Mouse (Mus musculus): ENCODE measurements at regions not wholly inside any gene's neighbourhood (a gene's known extent, or its start where the extent isn't known, plus 50 kb on each side); places are given as distances from the start of the nearest gene placed in this dataset.

DNA sequence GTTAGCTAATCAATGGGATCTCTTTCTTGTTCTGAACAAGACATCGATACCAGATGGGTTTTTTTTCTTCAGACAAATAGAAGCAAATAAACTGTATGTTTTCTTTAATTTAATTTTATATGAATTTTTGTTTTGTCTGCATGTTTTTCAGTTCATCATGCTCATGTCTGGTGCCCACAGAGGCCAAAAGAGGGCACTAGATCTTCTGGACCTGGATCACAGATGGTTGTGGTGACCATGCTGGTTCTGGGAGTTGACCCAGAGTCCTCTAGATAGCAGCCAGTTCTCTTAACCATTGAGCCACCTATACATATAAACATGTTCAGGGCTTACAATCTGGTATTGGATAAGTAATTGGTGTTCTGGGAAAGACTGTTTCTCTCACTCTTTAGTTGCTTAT lies 120.7 kb downstream of the Kctd12 start:
- Histone ChIP-seq H3K4me3 (replicated peaks; ENCODE audit: low read length) (no peak overlapping the region), H3K9me3 (ENCODE audit: control insufficient read depth, low read length) (no peaks in the 10 kb centered on the region), H3K4me1 (replicated peaks; ENCODE audit: control insufficient read depth, insufficient read depth, low read length) (no peaks in the 10 kb centered on the region), H3K9ac (no peak overlapping the region), H3K27ac (no peak overlapping the region), H3K4me2 (replicated peaks) (no peak overlapping the region), H3K36me3 (replicated peaks; ENCODE audit: control insufficient read depth, insufficient read depth) (no peaks in the 10 kb centered on the region), H3K27me3 (ENCODE audit: control insufficient read depth, insufficient read depth, low read length) (no peaks in the 10 kb centered on the region)
- WGBS, result 96% methylated on average over 1 of the region's 1 CpGs
- ATAC-seq (ENCODE audit: low FRiP score), result no peak
- no peak for DNase-seq (ENCODE audit: low spot score)

DNA sequence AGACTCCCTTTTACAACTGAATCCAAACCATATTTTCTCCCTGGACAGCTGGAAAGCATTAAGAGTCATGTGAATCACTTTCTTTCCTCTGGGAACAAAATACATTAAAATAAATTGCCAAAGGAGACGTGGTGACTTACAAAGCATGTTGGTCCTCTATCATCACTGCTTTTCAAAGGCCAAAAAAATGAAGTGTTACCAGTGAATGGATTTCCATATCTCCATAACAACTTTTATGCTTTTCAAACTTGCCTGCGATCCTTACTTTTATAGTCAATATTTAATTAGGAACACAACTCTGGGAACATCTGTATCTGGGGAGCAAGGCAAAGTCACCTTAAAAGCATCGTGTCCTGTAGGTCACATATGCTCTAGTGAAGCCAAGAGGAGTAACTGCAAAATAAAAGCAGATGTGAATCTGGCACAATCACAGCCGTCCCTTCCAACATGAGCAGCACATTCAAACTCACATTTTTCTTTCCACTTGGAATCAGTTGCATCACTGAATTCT lies 123.0 kb downstream of the Kctd12 start:
- no peak overlapping the region for H3K4me2 ChIP-seq (replicated peaks)
- no peak for DNase-seq (ENCODE audit: low spot score)
- WGBS, result 70% methylated on average over 4 of the region's 4 CpGs
- no peak for ATAC-seq (ENCODE audit: low FRiP score)
- no peak overlapping the region for H3K27ac ChIP-seq
- H3K27me3 ChIP-seq (ENCODE audit: control insufficient read depth, insufficient read depth, low read length), result no peaks in the 10 kb centered on the region
- H3K4me1 ChIP-seq (replicated peaks; ENCODE audit: control insufficient read depth, insufficient read depth, low read length), result no peaks in the 10 kb centered on the region
- no peak overlapping the region for H3K4me3 ChIP-seq (replicated peaks; ENCODE audit: low read length)
- no peaks in the 10 kb centered on the region for H3K36me3 ChIP-seq (replicated peaks; ENCODE audit: control insufficient read depth, insufficient read depth)
- H3K9ac ChIP-seq, result no peak overlapping the region
- no peaks in the 10 kb centered on the region for H3K9me3 ChIP-seq (ENCODE audit: control insufficient read depth, low read length)

DNA sequence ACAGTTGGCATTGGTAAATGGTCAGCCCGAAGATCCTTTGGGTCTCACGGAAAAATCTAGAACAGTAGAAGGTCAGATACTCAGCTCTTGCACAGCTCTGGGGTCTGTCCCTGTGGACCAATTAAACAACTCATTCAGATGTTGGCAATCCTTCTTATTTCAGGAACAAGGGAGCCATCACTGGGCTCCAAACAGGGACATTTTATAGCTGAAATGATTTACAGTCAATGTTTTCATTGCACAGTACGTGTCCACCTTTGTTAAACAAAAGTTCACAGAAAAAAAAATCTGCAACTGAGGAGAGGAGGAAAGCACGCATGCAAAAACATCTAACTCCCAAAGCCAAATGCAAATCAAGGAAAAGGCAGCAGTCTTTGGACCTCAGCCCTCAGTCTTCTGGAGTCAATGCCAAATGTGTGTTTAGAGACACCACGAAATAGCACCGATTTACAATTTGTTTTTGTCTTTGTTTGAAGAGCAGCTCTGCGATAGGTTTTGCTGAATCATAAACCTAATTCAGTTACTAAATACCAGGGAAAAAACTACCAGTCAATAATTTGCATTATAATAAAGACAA lies 127.1 kb downstream of the Kctd12 start:
- no peaks in the 10 kb centered on the region for H3K27me3 ChIP-seq (ENCODE audit: control insufficient read depth, insufficient read depth, low read length)
- no peaks in the 10 kb centered on the region for H3K9me3 ChIP-seq (ENCODE audit: control insufficient read depth, low read length)
- no peak overlapping the region for H3K4me2 ChIP-seq (replicated peaks)
- DNase-seq (ENCODE audit: low spot score) (no peak), ATAC-seq (ENCODE audit: low FRiP score) (peak; percentile 57; the same call in 1 of the 2 replicates)
- H3K4me1 ChIP-seq (replicated peaks; ENCODE audit: control insufficient read depth, insufficient read depth, low read length), result no peaks in the 10 kb centered on the region
- no peak overlapping the region for H3K27ac ChIP-seq
- no peaks in the 10 kb centered on the region for H3K36me3 ChIP-seq (replicated peaks; ENCODE audit: control insufficient read depth, insufficient read depth)
- H3K9ac ChIP-seq, result no peak overlapping the region
- 65% methylated on average over 7 of the region's 7 CpGs for WGBS
- H3K4me3 ChIP-seq (replicated peaks; ENCODE audit: low read length), result no peak overlapping the region

DNA sequence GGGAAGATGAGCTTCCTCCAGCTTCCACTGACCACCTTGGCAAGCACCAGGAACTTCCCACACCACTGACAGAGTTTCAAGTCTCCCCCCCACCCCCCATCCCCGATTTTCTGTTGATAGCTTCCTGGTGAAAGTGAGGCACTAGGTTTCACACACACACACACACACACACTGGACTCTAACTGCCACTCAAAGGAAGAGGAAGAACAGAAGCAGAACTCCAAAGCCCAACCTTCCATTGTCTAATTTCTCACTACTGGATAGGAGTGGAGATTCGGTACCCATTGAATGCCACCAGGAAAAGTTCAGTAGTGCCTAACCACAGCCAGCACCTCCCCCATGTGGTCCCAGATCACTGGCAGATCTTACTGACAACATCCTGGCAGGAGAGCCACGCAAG lies 138.7 kb downstream of the Kctd12 start:
- Histone ChIP-seq H3K9me3 (ENCODE audit: control insufficient read depth, low read length) (no peaks in the 10 kb centered on the region), H3K36me3 (replicated peaks; ENCODE audit: control insufficient read depth, insufficient read depth) (no peaks in the 10 kb centered on the region), H3K4me2 (replicated peaks) (no peak overlapping the region), H3K4me1 (replicated peaks; ENCODE audit: control insufficient read depth, insufficient read depth, low read length) (no peaks in the 10 kb centered on the region), H3K9ac (no peak overlapping the region), H3K27ac (no peak overlapping the region), H3K4me3 (replicated peaks; ENCODE audit: low read length) (no peak overlapping the region), H3K27me3 (ENCODE audit: control insufficient read depth, insufficient read depth, low read length) (no peaks in the 10 kb centered on the region)
- DNase-seq (ENCODE audit: low spot score) (no peak), ATAC-seq (ENCODE audit: low FRiP score) (no peak)
- 69% methylated on average over 3 of the region's 3 CpGs for WGBS

DNA sequence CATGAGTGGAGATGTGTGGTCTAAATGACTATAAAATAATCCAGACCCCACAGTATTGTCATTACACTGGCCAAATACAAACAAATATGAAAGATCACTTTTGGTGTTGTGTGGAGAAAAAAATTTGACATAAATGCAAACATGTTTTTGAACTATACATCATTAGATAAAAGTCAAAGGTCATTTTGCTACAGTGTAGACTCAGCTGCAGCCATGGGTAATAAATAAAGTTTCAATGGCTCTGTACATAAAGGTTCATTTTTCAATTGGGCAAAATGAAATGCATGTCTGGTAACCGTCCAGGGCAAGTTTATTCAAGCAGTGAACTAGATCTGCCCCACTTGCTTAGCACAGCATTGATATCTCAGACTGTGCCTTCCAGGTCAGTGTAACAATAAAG lies 144.8 kb downstream of the Kctd12 start:
- ATAC-seq (ENCODE audit: low FRiP score) (no peak), DNase-seq (ENCODE audit: low spot score) (no peak)
- H3K4me1 ChIP-seq (replicated peaks; ENCODE audit: control insufficient read depth, insufficient read depth, low read length), result no peaks in the 10 kb centered on the region
- WGBS, result 60% methylated on average over 1 of the region's 1 CpGs
- H3K36me3 ChIP-seq (replicated peaks; ENCODE audit: control insufficient read depth, insufficient read depth), result no peaks in the 10 kb centered on the region
- H3K4me2 ChIP-seq (replicated peaks), result no peak overlapping the region
- H3K9me3 ChIP-seq (ENCODE audit: control insufficient read depth, low read length), result no peaks in the 10 kb centered on the region
- no peak overlapping the region for H3K9ac ChIP-seq
- H3K27me3 ChIP-seq (ENCODE audit: control insufficient read depth, insufficient read depth, low read length), result no peaks in the 10 kb centered on the region
- H3K4me3 ChIP-seq (replicated peaks; ENCODE audit: low read length), result no peak overlapping the region
- H3K27ac ChIP-seq, result no peak overlapping the region

DNA sequence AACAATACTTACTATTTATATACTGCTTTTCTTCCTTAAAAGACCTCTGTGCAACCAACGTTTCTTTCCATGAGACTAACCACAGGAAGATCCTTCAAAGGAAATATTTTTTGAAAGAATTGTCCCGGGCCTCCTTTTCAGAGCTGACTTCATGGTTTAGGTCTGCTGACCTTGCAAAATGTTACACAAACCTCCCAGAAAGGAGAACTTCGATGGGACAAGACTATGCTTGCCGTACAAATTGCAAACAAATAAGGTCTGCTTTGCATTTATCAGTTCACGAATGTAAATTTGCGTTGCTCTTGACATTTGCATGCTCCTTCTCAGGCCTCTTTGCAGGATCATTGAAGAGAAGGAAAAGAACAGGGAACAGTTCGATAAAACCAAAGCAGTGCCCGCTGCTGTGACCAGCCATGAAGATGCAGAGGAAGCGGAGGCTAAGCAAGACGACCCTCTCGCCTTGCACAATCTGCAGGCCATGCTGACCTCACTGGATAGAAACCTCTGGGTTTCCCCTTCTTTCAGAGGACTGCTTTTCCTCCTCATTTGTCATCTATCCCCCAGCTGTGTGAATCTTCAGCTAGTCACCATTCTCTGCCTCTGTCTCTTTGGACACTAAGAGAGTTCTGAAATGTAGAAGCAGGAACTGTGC lies 147.2 kb downstream of the Kctd12 start:
- no peak overlapping the region for H3K4me3 ChIP-seq (replicated peaks; ENCODE audit: low read length)
- H3K9ac ChIP-seq, result no peak overlapping the region
- H3K27ac ChIP-seq, result no peak overlapping the region
- no peaks in the 10 kb centered on the region for H3K4me1 ChIP-seq (replicated peaks; ENCODE audit: control insufficient read depth, insufficient read depth, low read length)
- H3K4me2 ChIP-seq (replicated peaks), result no peak overlapping the region
- H3K9me3 ChIP-seq (ENCODE audit: control insufficient read depth, low read length), result no peaks in the 10 kb centered on the region
- no peaks in the 10 kb centered on the region for H3K27me3 ChIP-seq (ENCODE audit: control insufficient read depth, insufficient read depth, low read length)
- H3K36me3 ChIP-seq (replicated peaks; ENCODE audit: control insufficient read depth, insufficient read depth), result no peaks in the 10 kb centered on the region
- DNase-seq (ENCODE audit: low spot score), result no peak
- no peak for ATAC-seq (ENCODE audit: low FRiP score)
- 78% methylated on average over 11 of the region's 11 CpGs for WGBS

DNA sequence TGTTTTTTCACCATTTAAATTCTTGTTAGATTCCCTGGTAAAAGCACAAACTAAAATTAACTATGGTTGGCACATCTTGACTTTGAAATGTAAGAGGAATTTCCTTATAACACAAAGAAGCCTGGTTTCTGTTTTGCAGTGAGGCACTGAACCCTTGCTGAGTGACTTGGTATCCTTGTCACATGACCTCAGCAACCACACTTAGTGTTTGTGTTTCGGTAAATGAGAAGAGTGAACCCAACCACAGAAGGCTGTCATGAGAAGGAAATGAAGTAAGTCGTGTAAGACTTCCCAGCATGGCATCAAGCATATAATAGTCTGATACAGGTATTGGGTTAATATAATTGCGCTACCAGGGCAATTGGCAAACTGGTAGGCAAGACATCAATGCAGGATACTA lies 154.0 kb downstream of the Kctd12 start:
- 93% methylated on average over 3 of the region's 3 CpGs for WGBS
- Histone ChIP-seq H3K4me1 (replicated peaks; ENCODE audit: control insufficient read depth, insufficient read depth, low read length) (no peaks in the 10 kb centered on the region), H3K27ac (no peak overlapping the region), H3K36me3 (replicated peaks; ENCODE audit: control insufficient read depth, insufficient read depth) (no peaks in the 10 kb centered on the region), H3K4me2 (replicated peaks) (no peak overlapping the region), H3K9me3 (ENCODE audit: control insufficient read depth, low read length) (no peaks in the 10 kb centered on the region), H3K27me3 (ENCODE audit: control insufficient read depth, insufficient read depth, low read length) (no peaks in the 10 kb centered on the region), H3K9ac (no peak overlapping the region), H3K4me3 (replicated peaks; ENCODE audit: low read length) (no peak overlapping the region)
- DNase-seq (ENCODE audit: low spot score) (no peak), ATAC-seq (ENCODE audit: low FRiP score) (no peak)

DNA sequence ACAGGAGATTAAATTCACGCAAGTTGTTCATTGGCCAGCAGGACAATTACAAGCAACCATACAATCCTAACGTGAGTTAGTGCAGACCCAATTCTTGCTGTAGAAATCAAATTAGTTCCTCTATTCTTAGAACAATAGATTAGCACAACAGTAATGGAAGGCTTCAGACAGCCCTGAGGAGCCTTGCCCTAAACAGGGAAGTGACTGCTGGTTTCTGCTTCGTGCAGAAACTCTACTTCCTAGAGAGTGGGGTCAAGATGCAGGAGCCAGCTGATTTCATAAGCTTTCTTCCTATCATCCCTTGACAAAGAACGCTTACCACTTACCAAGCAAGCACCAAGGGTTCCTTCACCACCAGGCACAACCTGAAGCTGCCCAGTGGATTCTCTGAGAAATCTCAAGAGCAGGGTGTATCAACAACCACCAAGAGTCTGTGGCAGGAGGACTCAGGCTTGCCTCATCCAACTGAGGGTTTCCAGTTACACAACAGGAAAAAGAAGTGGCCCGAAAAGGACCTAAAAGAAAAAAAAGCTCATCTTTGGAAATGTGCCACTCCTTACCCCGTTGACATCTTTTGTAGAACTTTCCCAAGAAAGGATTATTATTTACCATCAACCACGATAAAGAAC lies 154.6 kb downstream of the Kctd12 start:
- H3K9ac ChIP-seq, result no peak overlapping the region
- 76% methylated on average over 7 of the region's 7 CpGs for WGBS
- H3K4me2 ChIP-seq (replicated peaks), result no peak overlapping the region
- no peaks in the 10 kb centered on the region for H3K4me1 ChIP-seq (replicated peaks; ENCODE audit: control insufficient read depth, insufficient read depth, low read length)
- no peaks in the 10 kb centered on the region for H3K9me3 ChIP-seq (ENCODE audit: control insufficient read depth, low read length)
- H3K36me3 ChIP-seq (replicated peaks; ENCODE audit: control insufficient read depth, insufficient read depth), result no peaks in the 10 kb centered on the region
- no peak overlapping the region for H3K4me3 ChIP-seq (replicated peaks; ENCODE audit: low read length)
- DNase-seq (ENCODE audit: low spot score) (no peak), ATAC-seq (ENCODE audit: low FRiP score) (no peak)
- H3K27ac ChIP-seq, result no peak overlapping the region
- H3K27me3 ChIP-seq (ENCODE audit: control insufficient read depth, insufficient read depth, low read length), result no peaks in the 10 kb centered on the region

DNA sequence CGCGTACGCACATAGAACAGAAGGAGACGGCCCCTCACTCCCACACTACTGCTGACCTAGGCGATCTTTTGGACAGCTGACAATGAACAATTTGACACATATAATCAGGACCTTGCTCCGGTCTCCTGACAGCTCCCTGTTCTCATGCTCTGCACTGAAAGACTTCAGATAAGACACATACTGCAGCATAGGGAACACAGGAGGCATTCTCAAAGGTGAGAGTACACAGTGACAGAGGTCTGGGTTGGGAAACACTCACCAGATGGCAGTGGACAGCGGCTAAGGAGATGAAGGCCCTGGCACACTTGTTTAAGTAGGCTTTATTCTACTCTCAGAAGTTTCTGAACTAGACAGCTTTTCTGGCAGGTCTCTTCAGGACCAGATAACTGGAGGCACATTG lies 156.9 kb downstream of the Kctd12 start:
- 88% methylated on average over 7 of the region's 7 CpGs for WGBS
- Histone ChIP-seq H3K27me3 (ENCODE audit: control insufficient read depth, insufficient read depth, low read length) (no peaks in the 10 kb centered on the region), H3K4me3 (replicated peaks; ENCODE audit: low read length) (no peak overlapping the region), H3K36me3 (replicated peaks; ENCODE audit: control insufficient read depth, insufficient read depth) (no peaks in the 10 kb centered on the region), H3K9me3 (ENCODE audit: control insufficient read depth, low read length) (no peaks in the 10 kb centered on the region), H3K4me1 (replicated peaks; ENCODE audit: control insufficient read depth, insufficient read depth, low read length) (no peaks in the 10 kb centered on the region), H3K27ac (no peak overlapping the region), H3K4me2 (replicated peaks) (no peak overlapping the region), H3K9ac (no peak overlapping the region)
- ATAC-seq (ENCODE audit: low FRiP score) (no peak), DNase-seq (ENCODE audit: low spot score) (no peak)

All from hindbrain, embryonic 14.5 days (tissue).